8 mouse cellular contexts compared by ENCODE assay signal in genomic region chr3:137752447-137753256, GRCm38 (mm10).
DNase-seq lines count a peak whose midpoint lies in the region; ATAC-seq and TF ChIP-seq lines count a peak whose summit lies in the region.

No protein-coding gene starts in this region.

- no peak overlapping the region for H3K4me3 ChIP-seq in bone marrow, adult 2 months (replicated peaks; ENCODE audit: control insufficient read depth, low read depth, low read length)
- H3K4me3 ChIP-seq in embryonic facial prominence, embryonic 15.5 days (replicated peaks) = peak overlapping the region; percentile 40
- H3K4me3 ChIP-seq in heart, embryonic 12.5 days = peak overlapping the region; percentile 42
- peak overlapping the region; percentile 44 for H3K4me3 ChIP-seq in kidney, embryonic 16.5 days (ENCODE audit: low read length)
- H3K4me3 ChIP-seq in stomach, embryonic 14.5 days (ENCODE audit: low read depth, low read length) = peak overlapping the region; percentile 23; the same call in 1 of the 2 replicates

- H3K9ac ChIP-seq in embryonic facial prominence, embryonic 15.5 days = peak overlapping the region; percentile 18; the same call in 1 of the 2 replicates
- H3K9ac ChIP-seq in heart, embryonic 12.5 days = 0 out of 2 replicates have a peak overlapping the region, but pooled peaks have one; percentile 40
- H3K9ac ChIP-seq in kidney, embryonic 16.5 days (replicated peaks; ENCODE audit: low read length) = peak overlapping the region; percentile 46
- H3K9ac ChIP-seq in stomach, embryonic 14.5 days (replicated peaks; ENCODE audit: low read depth, low read length) = no peak overlapping the region

- ATAC-seq in embryonic facial prominence, embryonic 15.5 days (ENCODE audit: insufficient number of reproducible peaks, low FRiP score, low TSS enrichment, low read depth) = peak; percentile 84
- ATAC-seq in heart, embryonic 12.5 days (ENCODE audit: insufficient number of reproducible peaks, low FRiP score) = peak; percentile 81
- peak; percentile 94 for ATAC-seq in kidney, embryonic 16.5 days (ENCODE audit: low FRiP score, low TSS enrichment)
- ATAC-seq in stomach, embryonic 14.5 days (ENCODE audit: insufficient number of reproducible peaks, insufficient read depth, low FRiP score, low read depth) = peak; percentile 76; the same call in 1 of the 2 replicates

- WGBS in bone marrow, adult 2 months = 22% methylated on average over 25 of the region's 25 CpGs
- WGBS in embryonic facial prominence, embryonic 15.5 days = 12% methylated on average over 25 of the region's 25 CpGs
- 18% methylated on average over 25 of the region's 25 CpGs for WGBS in heart, embryonic 12.5 days
- 20% methylated on average over 25 of the region's 25 CpGs for WGBS in kidney, embryonic 16.5 days
- 21% methylated on average over 25 of the region's 25 CpGs for WGBS in stomach, embryonic 14.5 days

- H3K9me3 ChIP-seq in embryonic facial prominence, embryonic 15.5 days (replicated peaks) = no peaks in the 10 kb centered on the region
- H3K9me3 ChIP-seq in heart, embryonic 12.5 days (replicated peaks) = peaks cover 6% of the 10 kb centered on the region; the same call in 1 of the 2 replicates
- no peaks in the 10 kb centered on the region for H3K9me3 ChIP-seq in kidney, embryonic 16.5 days (ENCODE audit: low read length)
- no peaks in the 10 kb centered on the region for H3K9me3 ChIP-seq in stomach, embryonic 14.5 days (ENCODE audit: control insufficient read depth, low read depth, low read length)

- peak; percentile 79 for DNase-seq in 416B (ENCODE audit: low read depth)
- DNase-seq in liver = peak; percentile 75
- peak; percentile 69 for DNase-seq in naive thymus-derived CD4-positive, alpha-beta T cell, adult 2 months (ENCODE audit: low read depth)

- no peaks in the 10 kb centered on the region for H3K27me3 ChIP-seq in embryonic facial prominence, embryonic 15.5 days
- no peaks in the 10 kb centered on the region for H3K27me3 ChIP-seq in heart, embryonic 12.5 days (replicated peaks)
- no peaks in the 10 kb centered on the region for H3K27me3 ChIP-seq in kidney, embryonic 16.5 days (ENCODE audit: insufficient read depth, low read length)
- H3K27me3 ChIP-seq in stomach, embryonic 14.5 days (ENCODE audit: control insufficient read depth, insufficient read depth, low read length) = no peaks in the 10 kb centered on the region

- H3K4me1 ChIP-seq in bone marrow, adult 2 months (ENCODE audit: control insufficient read depth, insufficient read depth, low read length) = no peaks in the 10 kb centered on the region
- peaks cover 11% of the 10 kb centered on the region; the same call in 1 of the 2 replicates for H3K4me1 ChIP-seq in embryonic facial prominence, embryonic 15.5 days
- peaks cover 7% of the 10 kb centered on the region; the same call in 1 of the 2 replicates for H3K4me1 ChIP-seq in heart, embryonic 12.5 days (replicated peaks)
- peaks cover 6% of the 10 kb centered on the region; the same call in 1 of the 2 replicates for H3K4me1 ChIP-seq in kidney, embryonic 16.5 days (ENCODE audit: insufficient read depth, low read length)
- no peaks in the 10 kb centered on the region for H3K4me1 ChIP-seq in stomach, embryonic 14.5 days (ENCODE audit: control insufficient read depth, insufficient read depth, low read length)

- no peaks in the 10 kb centered on the region for H3K36me3 ChIP-seq in embryonic facial prominence, embryonic 15.5 days
- H3K36me3 ChIP-seq in heart, embryonic 12.5 days = no peaks in the 10 kb centered on the region
- no peaks in the 10 kb centered on the region for H3K36me3 ChIP-seq in kidney, embryonic 16.5 days (ENCODE audit: insufficient read depth, low read length)
- H3K36me3 ChIP-seq in stomach, embryonic 14.5 days (ENCODE audit: control insufficient read depth, insufficient read depth, low read length) = no peaks in the 10 kb centered on the region

- no peak overlapping the region for H3K27ac ChIP-seq in bone marrow, adult 2 months (ENCODE audit: control insufficient read depth, insufficient read depth, low read depth, low read length, poor library complexity)
- H3K27ac ChIP-seq in embryonic facial prominence, embryonic 15.5 days (replicated peaks) = peak overlapping the region; percentile 68
- no peak overlapping the region for H3K27ac ChIP-seq in heart, embryonic 12.5 days (ENCODE audit: poor library complexity, severe bottlenecking)
- H3K27ac ChIP-seq in kidney, embryonic 16.5 days (ENCODE audit: low read length) = peak overlapping the region; percentile 51; the same call in 1 of the 2 replicates
- H3K27ac ChIP-seq in stomach, embryonic 14.5 days (ENCODE audit: low read length) = no peak overlapping the region

- H3K4me2 ChIP-seq in embryonic facial prominence, embryonic 15.5 days (replicated peaks) = peak overlapping the region; percentile 58
- H3K4me2 ChIP-seq in heart, embryonic 12.5 days = peak overlapping the region; percentile 71
- H3K4me2 ChIP-seq in kidney, embryonic 16.5 days (replicated peaks; ENCODE audit: low read depth, low read length) = peak overlapping the region; percentile 55
- H3K4me2 ChIP-seq in stomach, embryonic 14.5 days (replicated peaks; ENCODE audit: low read depth, low read length) = peak overlapping the region; percentile 44

- no peak for TF ChIP-seq POLR2A in bone marrow, adult 2 months (IDR thresholded peaks at IDR 0.05; ENCODE audit: borderline replicate concordance, control insufficient read depth, low read depth, low read length)

- TF ChIP-seq CTCF in bone marrow, adult 2 months (IDR thresholded peaks at IDR 0.05; ENCODE audit: control insufficient read depth, insufficient read depth, low read length) = peak; percentile 70

Comparison
In these comparisons a context has a peak if more than half of its experiments do, and no peak if none do; other contexts are left out.
1. H3K27ac ChIP-seq: peak in embryonic facial prominence, embryonic 15.5 days (single experiment) and kidney, embryonic 16.5 days (single experiment); none in bone marrow, adult 2 months (single experiment), heart, embryonic 12.5 days (single experiment) and stomach, embryonic 14.5 days (single experiment).
2. Peak in every context shown above with its lines, with median percentiles within 50 percentile points of each other: DNase-seq, ATAC-seq and H3K4me2 ChIP-seq.